Mouse (Mus musculus) limb, embryonic 14.5 days (tissue): ENCODE data around the gene Ubr1. TPM values are rescaled to one million over a fixed set of nuclear protein-coding genes. Genes with fewer than 3 reads are reported as not detected.

Source experiments
- ATAC-seq: fragments of 200-750 bp; cut with Nextera tagmentation; 2 replicates; pipeline ENCODE4 v1.8.0; 2017; ENCODE audit warnings: low read depth, moderate number of reproducible peaks, moderate TSS enrichment; ENCODE audit not compliant: low FRiP score
- DNase-seq: peaks from one replicate; pipeline ENCODE4 v3.0.0-alpha.2; 2015; ENCODE audit warnings: low spot score
- H3K27ac ChIP-seq: fragments of 300-500 bp; sonication (generic); replicated peaks from 2 replicates; pipeline ENCODE4 v1.5.1; 2014; ENCODE audit warnings: low read depth, mild to moderate bottlenecking, low read length, moderate library complexity, mixed read lengths
- H3K27me3 ChIP-seq: fragments of 300-500 bp; sonication (generic); 2 replicates; pipeline ENCODE4 v1.6.1; 2014; ENCODE audit warnings: low read length, mixed read lengths; ENCODE audit not compliant: control insufficient read depth, insufficient read depth
- H3K36me3 ChIP-seq: fragments of 300-500 bp; sonication (generic); 2 replicates; pipeline ENCODE4 v1.6.1; 2014; ENCODE audit warnings: mild to moderate bottlenecking, low read length, moderate library complexity, mixed read lengths; ENCODE audit not compliant: control insufficient read depth, insufficient read depth
- H3K4me1 ChIP-seq: fragments of 300-500 bp; sonication (generic); 2 replicates; pipeline ENCODE4 v1.6.1; 2014; ENCODE audit warnings: antibody characterized with exemption, low read length, mixed read lengths; ENCODE audit not compliant: control insufficient read depth, insufficient read depth
- H3K4me2 ChIP-seq: fragments of 300-500 bp; sonication (generic); replicated peaks from 2 replicates; pipeline ENCODE4 v1.6.1; 2014; ENCODE audit warnings: low read depth, mild to moderate bottlenecking, low read length, moderate library complexity; ENCODE audit not compliant: severe bottlenecking
- H3K4me3 ChIP-seq: fragments of 300-500 bp; sonication (generic); replicated peaks from 2 replicates; pipeline ENCODE4 v1.5.1; 2014; ENCODE audit warnings: low read length
- H3K9ac ChIP-seq: fragments of 300-500 bp; sonication (generic); 2 replicates; pipeline ENCODE4 v1.6.1; 2014; ENCODE audit warnings: mild to moderate bottlenecking, low read depth, low read length, moderate library complexity; ENCODE audit not compliant: severe bottlenecking
- H3K9me3 ChIP-seq: fragments of 300-500 bp; sonication (generic); 2 replicates; pipeline ENCODE4 v1.6.1; 2016; ENCODE audit warnings: low read length; ENCODE audit not compliant: control insufficient read depth
- POLR2A ChIP-seq: fragments of 200-500 bp; IDR thresholded peaks from 2 replicates; pipeline ENCODE4 v1.8.0; 2012; ENCODE audit warnings: inconsistent platforms, mild to moderate bottlenecking, moderate library complexity, borderline replicate concordance; ENCODE audit not compliant: insufficient read depth, insufficient read length; ENCODE audit errors: extremely low read depth
- WGBS: fragments of 180-500 bp; shearing (Covaris S2); extraction: QIAGEN DNeasy Blood & Tissue Kit; methylation state at CpG from one replicate; pipeline ENCODE4 v1.1.7; 2014; 5-methylcytosine and 5-hydroxymethylcytosine counted together
- polyA plus RNA-seq, 2 experiments: library from polyadenylated mRNA; depleted of rRNA in 1 of 2; stranded (reverse) in 1 of 2; unstranded in 1 of 2; fragments of >200 nt; fragmentation: Nextera tagmentation in 1 of 2; extraction: Ambion mirVana in 1 of 2; gene quantifications; 2 replicates each; pipeline versions ENCODE4 v1.2.1 to v1.2.3; 2012 to 2014

Gene Ubr1
- polyA plus RNA-seq, 2 experiments, result 16.8 to 22.6 TPM

GRCm38 (mm10) chr2:120980861-120981260 is 10.3 kb upstream of the Ubr1 start:
- Histone ChIP-seq H3K27ac (no peak overlapping the region), H3K4me2 (no peak overlapping the region), H3K9me3 (no peaks in the 10 kb centered on the region), H3K27me3 (no peaks in the 10 kb centered on the region; the same call in 1 of the 2 replicates), H3K36me3 (no peaks in the 10 kb centered on the region), H3K4me3 (no peak overlapping the region), H3K9ac (no peak overlapping the region), H3K4me1 (no peaks in the 10 kb centered on the region)
- ATAC-seq (no peak), DNase-seq (no peak)
- WGBS, result 52% methylated on average over 2 of the region's 2 CpGs
- no peak for TF ChIP-seq POLR2A

- DNase-seq (no peak), ATAC-seq (no peak)
- H3K36me3 ChIP-seq, result no peaks in the 10 kb centered on the region
- H3K9me3 ChIP-seq, result no peaks in the 10 kb centered on the region
- H3K4me1 ChIP-seq, result no peaks in the 10 kb centered on the region
- H3K9ac ChIP-seq, result no peak overlapping the region
- no peak for TF ChIP-seq POLR2A
- no peak overlapping the region for H3K27ac ChIP-seq
- no peak overlapping the region for H3K4me3 ChIP-seq
- no peak overlapping the region for H3K4me2 ChIP-seq
- 88% methylated on average over 1 of the region's 1 CpGs for WGBS
- no peaks in the 10 kb centered on the region; the same call in 1 of the 2 replicates for H3K27me3 ChIP-seq
These were observed 9.3 kb upstream of the Ubr1 start for GRCm38 (mm10) chr2:120979819-120980218.

GRCm38 (mm10) chr2:120978693-120979037 is 8.2 kb upstream of the Ubr1 start:
- WGBS, result 55% methylated on average over 2 of the region's 2 CpGs
- no peaks in the 10 kb centered on the region for H3K9me3 ChIP-seq
- no peak overlapping the region for H3K4me3 ChIP-seq
- H3K36me3 ChIP-seq, result no peaks in the 10 kb centered on the region
- H3K4me2 ChIP-seq, result no peak overlapping the region
- ATAC-seq (no peak), DNase-seq (no peak)
- no peak for TF ChIP-seq POLR2A
- H3K27me3 ChIP-seq, result no peaks in the 10 kb centered on the region; the same call in 1 of the 2 replicates
- no peaks in the 10 kb centered on the region for H3K4me1 ChIP-seq
- no peak overlapping the region for H3K27ac ChIP-seq
- H3K9ac ChIP-seq, result no peak overlapping the region

- Histone ChIP-seq H3K4me1 (no peaks in the 10 kb centered on the region), H3K36me3 (no peaks in the 10 kb centered on the region), H3K9me3 (no peaks in the 10 kb centered on the region), H3K4me3 (peak overlapping the region; percentile 71), H3K27ac (no peak overlapping the region), H3K27me3 (no peaks in the 10 kb centered on the region; the same call in 1 of the 2 replicates), H3K4me2 (peak overlapping the region; percentile 97), H3K9ac (no peak overlapping the region; the same call in 1 of the 2 replicates)
- WGBS, result 78% methylated on average over 8 of the region's 8 CpGs
- no peak for ATAC-seq
- no peak for DNase-seq
- TF ChIP-seq POLR2A, result no peak
These were observed 7.6 kb upstream of the Ubr1 start for GRCm38 (mm10) chr2:120977926-120978692.

GRCm38 (mm10) chr2:120976990-120977925 is 6.7 kb upstream of the Ubr1 start, which contains the start of gene Tmem62:
Gene Tmem62, plus strand, starts transcription at chr2:120977017.
- peak within 1 kb of the TSS; percentile 77 for H3K9ac ChIP-seq
- H3K27me3 ChIP-seq, result no peaks in the 10 kb centered on the region; the same call in 1 of the 2 replicates
- no peaks in the 10 kb centered on the region for H3K4me1 ChIP-seq
- H3K9me3 ChIP-seq, result no peaks in the 10 kb centered on the region
- peak; percentile 7 for DNase-seq
- no peak for TF ChIP-seq POLR2A
- H3K27ac ChIP-seq, result 0 out of 2 replicates have a peak within 1 kb of the TSS, but pooled peaks have one; percentile 38
- peak within 1 kb of the TSS; percentile 97 for H3K4me2 ChIP-seq
- no peaks in the 10 kb centered on the region for H3K36me3 ChIP-seq
- peak within 1 kb of the TSS; percentile 71 for H3K4me3 ChIP-seq
- WGBS, result 2% methylated on average over 33 of the region's 71 CpGs
- peak; percentile 71 for ATAC-seq
